Mouse (Mus musculus) lung, postnatal 0 days (tissue): ENCODE data around the gene Cldn3. TPM values are rescaled to one million over a fixed set of nuclear protein-coding genes. Genes with fewer than 3 reads are reported as not detected.
A peak's percentile ranks its signal among the peaks of the same experiment; 100 is the strongest.

ENCODE experiments used
- ATAC-seq: fragments of 200-750 bp; cut with Nextera tagmentation; 2 replicates; pipeline ENCODE4 v1.8.0; 2017; ENCODE audit warnings: moderate library complexity
- DNase-seq: peaks from one replicate; pipeline ENCODE4 v3.0.0-alpha.2; 2016; ENCODE audit warnings: low spot score
- H3K27ac ChIP-seq: fragments of 300-500 bp; sonication (generic); 2 replicates; pipeline ENCODE4 v1.5.1; 2014; ENCODE audit warnings: antibody characterized with exemption, mild to moderate bottlenecking, low read length, mixed read lengths
- H3K27me3 ChIP-seq: fragments of 300-500 bp; sonication (generic); replicated peaks from 2 replicates; pipeline ENCODE4 v1.6.1; 2014; ENCODE audit warnings: low read length, mixed read lengths; ENCODE audit not compliant: insufficient read depth
- H3K36me3 ChIP-seq: fragments of 300-500 bp; sonication (generic); 2 replicates; pipeline ENCODE4 v1.6.1; 2014; ENCODE audit warnings: low read length, mixed read lengths; ENCODE audit not compliant: insufficient read depth
- H3K4me1 ChIP-seq: fragments of 300-500 bp; sonication (generic); 2 replicates; pipeline ENCODE4 v1.6.1; 2014; ENCODE audit warnings: antibody characterized with exemption, low read depth, low read length, mixed read lengths; ENCODE audit not compliant: insufficient read depth
- H3K4me2 ChIP-seq: fragments of 300-500 bp; sonication (generic); replicated peaks from 2 replicates; pipeline ENCODE4 v1.6.1; 2014; ENCODE audit warnings: low read depth, mild to moderate bottlenecking, low read length, moderate library complexity, mixed read lengths
- H3K4me3 ChIP-seq: fragments of 300-500 bp; sonication (generic); 2 replicates; pipeline ENCODE4 v1.5.1; 2014; ENCODE audit warnings: low read depth, low read length
- H3K9ac ChIP-seq: fragments of 300-500 bp; sonication (generic); replicated peaks from 2 replicates; pipeline ENCODE4 v1.6.1; 2014; ENCODE audit warnings: low read depth, mild to moderate bottlenecking
- H3K9me3 ChIP-seq: fragments of 300-500 bp; sonication (generic); 2 replicates; pipeline ENCODE4 v1.6.1; 2016; ENCODE audit warnings: low read length, mixed read lengths
- CTCF ChIP-seq: IDR thresholded peaks from 2 replicates; pipeline ENCODE4 v1.5.1; 2016; ENCODE audit warnings: antibody characterized with exemption, mild to moderate bottlenecking
- EP300 ChIP-seq: IDR thresholded peaks from 2 replicates; pipeline ENCODE4 v1.6.1; 2016; ENCODE audit warnings: antibody characterized with exemption, mild to moderate bottlenecking, control low read depth
- WGBS: fragments of 180-500 bp; shearing (Covaris S2); extraction: QIAGEN DNeasy Blood & Tissue Kit; methylation state at CpG from one replicate; pipeline ENCODE4 v1.1.7; 2014; 5-methylcytosine and 5-hydroxymethylcytosine counted together
- polyA plus RNA-seq: library from polyadenylated mRNA; unstranded; fragments of >200 nt; fragmentation: Nextera tagmentation; extraction: Ambion mirVana; gene quantifications from 2 replicates; pipeline ENCODE4 v1.2.1, GENCODE M21; 2015

Cldn3 gene
- polyA plus RNA-seq, 1 experiment from 2014 or later = 583 TPM

- no peak overlapping the region for H3K4me3 ChIP-seq
- ATAC-seq (no peak), DNase-seq (peak; percentile 43)
- H3K27me3 ChIP-seq = no peaks in the 10 kb centered on the region
- no peaks in the 10 kb centered on the region for H3K36me3 ChIP-seq
- no peak overlapping the region for H3K9ac ChIP-seq
- no peak overlapping the region for H3K4me2 ChIP-seq
- peak overlapping the region; percentile 68 for H3K27ac ChIP-seq
- 56% methylated on average over 7 of the region's 7 CpGs for WGBS
- no peak for TF ChIP-seq CTCF
- TF ChIP-seq EP300 = no peak
- peaks cover 3% of the 10 kb centered on the region; the same call in 1 of the 2 replicates for H3K4me1 ChIP-seq
- H3K9me3 ChIP-seq = no peaks in the 10 kb centered on the region
These were observed 12.5 kb upstream of the Cldn3 start for GRCm38 (mm10) chr5:134973526-134973925.

GRCm38 (mm10) chr5:134974294-134974693 is 11.7 kb upstream of the Cldn3 start:
- 0 out of 2 replicates have a peak overlapping the region, but pooled peaks have one; percentile 17 for H3K4me2 ChIP-seq
- ATAC-seq = peak; percentile 87
- TF ChIP-seq EP300 (peak; percentile 87), CTCF (no peak)

GRCm38 (mm10) chr5:134974921-134975320 is 11.1 kb upstream of the Cldn3 start:
- Histone ChIP-seq H3K27me3 (no peaks in the 10 kb centered on the region), H3K36me3 (no peaks in the 10 kb centered on the region), H3K9me3 (no peaks in the 10 kb centered on the region), H3K4me2 (no peak overlapping the region), H3K9ac (no peak overlapping the region), H3K4me1 (peaks cover 3% of the 10 kb centered on the region; the same call in 1 of the 2 replicates), H3K4me3 (no peak overlapping the region), H3K27ac (0 out of 2 replicates have a peak overlapping the region, but pooled peaks have one; percentile 43)
- ATAC-seq = no peak
- no peak for DNase-seq
- TF ChIP-seq CTCF (no peak), EP300 (no peak)
- WGBS = 35% methylated on average over 2 of the region's 2 CpGs

More at GRCm38 (mm10) chr5:134974294-134974693, 11.7 kb upstream of the Cldn3 start:
- Histone ChIP-seq H3K4me1 (peaks cover 3% of the 10 kb centered on the region; the same call in 1 of the 2 replicates), H3K9me3 (no peaks in the 10 kb centered on the region), H3K27me3 (no peaks in the 10 kb centered on the region), H3K36me3 (no peaks in the 10 kb centered on the region), H3K4me3 (no peak overlapping the region), H3K9ac (no peak overlapping the region), H3K27ac (peak overlapping the region; percentile 72)
- WGBS = 4% methylated on average over 7 of the region's 7 CpGs
- DNase-seq = peak; percentile 80

- Histone ChIP-seq H3K9ac (no peak overlapping the region), H3K9me3 (no peaks in the 10 kb centered on the region), H3K27ac (no peak overlapping the region), H3K4me2 (no peak overlapping the region), H3K4me1 (peaks cover 3% of the 10 kb centered on the region; the same call in 1 of the 2 replicates), H3K4me3 (no peak overlapping the region), H3K27me3 (no peaks in the 10 kb centered on the region), H3K36me3 (no peaks in the 10 kb centered on the region)
- TF ChIP-seq CTCF (no peak), EP300 (no peak)
- DNase-seq = no peak
- ATAC-seq = no peak
- 76% methylated on average over 2 of the region's 2 CpGs for WGBS
These were observed 9.8 kb upstream of the Cldn3 start for GRCm38 (mm10) chr5:134976164-134976563.

GRCm38 (mm10) chr5:134976577-134977250 is 9.3 kb upstream of the Cldn3 start:
- WGBS = 83% methylated on average over 14 of the region's 14 CpGs
- Histone ChIP-seq H3K27me3 (no peaks in the 10 kb centered on the region), H3K4me2 (no peak overlapping the region), H3K9ac (no peak overlapping the region), H3K27ac (no peak overlapping the region), H3K9me3 (no peaks in the 10 kb centered on the region), H3K36me3 (no peaks in the 10 kb centered on the region), H3K4me3 (no peak overlapping the region), H3K4me1 (peaks cover 3% of the 10 kb centered on the region; the same call in 1 of the 2 replicates)
- ATAC-seq = no peak
- TF ChIP-seq EP300 (no peak), CTCF (no peak)
- DNase-seq = no peak

GRCm38 (mm10) chr5:134977837-134978236 is 8.2 kb upstream of the Cldn3 start:
- Histone ChIP-seq H3K27ac (no peak overlapping the region), H3K27me3 (no peaks in the 10 kb centered on the region), H3K9me3 (no peaks in the 10 kb centered on the region), H3K36me3 (no peaks in the 10 kb centered on the region), H3K4me2 (no peak overlapping the region), H3K4me3 (no peak overlapping the region), H3K9ac (no peak overlapping the region), H3K4me1 (peaks cover 3% of the 10 kb centered on the region; the same call in 1 of the 2 replicates)
- 75% methylated on average over 4 of the region's 4 CpGs for WGBS
- no peak for DNase-seq
- no peak for ATAC-seq
- no peak for TF ChIP-seq CTCF
- TF ChIP-seq EP300 = no peak
